11 mouse cellular contexts compared by ENCODE assay signal in genomic region chr5:148690823-148691197, GRCm38 (mm10).
A peak's percentile ranks its signal among the peaks of the same experiment; 100 is the strongest.
DNase-seq lines count a peak whose midpoint lies in the region; ATAC-seq and TF ChIP-seq lines count a peak whose summit lies in the region.
"Had no signal": no experiment of that assay in that cellular context is flagged by ENCODE, and none has a peak within 500 bp of the region (broad histone marks: within the 10 kb centered on the region; RNA-seq: fewer than 3 reads in every experiment).

No protein-coding gene starts in this region.

- DNase-seq in heart, embryonic 10.5 days (ENCODE audit: low spot score): no peak
- no peak for DNase-seq in heart, adult 8-10 months (ENCODE audit: low spot score)
- peak; percentile 25 for DNase-seq in lung, postnatal 10 days
- DNase-seq in lung, postnatal 0 days (ENCODE audit: low spot score): no peak
- peak; percentile 60 for DNase-seq in forebrain, embryonic 14.5 days (ENCODE audit: low spot score)
- peak; percentile 32 for DNase-seq in midbrain, embryonic 14.5 days
- DNase-seq in layer of hippocampus, adult 18-20 months (ENCODE audit: low spot score in 2 of 2): no peak
- no peak for DNase-seq in gastrocnemius, postnatal 10 days
- DNase-seq: gastrocnemius, adult 2 months; heart, postnatal 14 days; thymus, postnatal 4 days had no signal

- peaks cover 31% of the 10 kb centered on the region for H3K4me1 ChIP-seq in heart, embryonic 10.5 days
- H3K4me1 ChIP-seq in lung, postnatal 0 days (ENCODE audit: insufficient read depth, low read depth, low read length): peaks cover 5% of the 10 kb centered on the region; the same call in 1 of the 2 replicates
- peaks cover 19% of the 10 kb centered on the region for H3K4me1 ChIP-seq in forebrain, embryonic 14.5 days (ENCODE audit: control insufficient read depth, insufficient read depth, low read length)
- H3K4me1 ChIP-seq in midbrain, embryonic 14.5 days (ENCODE audit: control insufficient read depth, insufficient read depth, low read length): no peaks in the 10 kb centered on the region

- H3K4me2 ChIP-seq in lung, postnatal 0 days (replicated peaks; ENCODE audit: low read depth, low read length): no peak overlapping the region
- no peak overlapping the region for H3K4me2 ChIP-seq in forebrain, embryonic 14.5 days (ENCODE audit: low read length)
- H3K4me2 ChIP-seq in midbrain, embryonic 14.5 days (ENCODE audit: low read length): no peak overlapping the region

- no peaks in the 10 kb centered on the region for H3K9me3 ChIP-seq in heart, embryonic 10.5 days
- H3K9me3 ChIP-seq in lung, postnatal 0 days (ENCODE audit: low read length): no peaks in the 10 kb centered on the region
- no peaks in the 10 kb centered on the region for H3K9me3 ChIP-seq in forebrain, embryonic 14.5 days (replicated peaks; ENCODE audit: control insufficient read depth, low read length)
- H3K9me3 ChIP-seq in midbrain, embryonic 14.5 days (ENCODE audit: control insufficient read depth, low read length): no peaks in the 10 kb centered on the region

- H3K27me3 ChIP-seq in heart, embryonic 10.5 days (ENCODE audit: insufficient read depth, poor library complexity, severe bottlenecking): peaks cover 4% of the 10 kb centered on the region; the same call in 1 of the 2 replicates
- no peaks in the 10 kb centered on the region for H3K27me3 ChIP-seq in lung, postnatal 0 days (replicated peaks; ENCODE audit: insufficient read depth, low read length)
- H3K27me3 ChIP-seq in forebrain, embryonic 14.5 days (replicated peaks; ENCODE audit: control insufficient read depth, insufficient read depth, low read length): no peaks in the 10 kb centered on the region
- H3K27me3 ChIP-seq in midbrain, embryonic 14.5 days (ENCODE audit: control insufficient read depth, insufficient read depth, low read length): no peaks in the 10 kb centered on the region

- no peak overlapping the region for H3K9ac ChIP-seq in lung, postnatal 0 days (replicated peaks; ENCODE audit: low read depth)
- H3K9ac ChIP-seq in forebrain, embryonic 14.5 days (ENCODE audit: low read length): no peak overlapping the region
- no peak overlapping the region for H3K9ac ChIP-seq in midbrain, embryonic 14.5 days (replicated peaks; ENCODE audit: low read length)

- no peaks in the 10 kb centered on the region for H3K36me3 ChIP-seq in heart, embryonic 10.5 days
- no peaks in the 10 kb centered on the region for H3K36me3 ChIP-seq in lung, postnatal 0 days (ENCODE audit: insufficient read depth, low read length)
- no peaks in the 10 kb centered on the region for H3K36me3 ChIP-seq in forebrain, embryonic 14.5 days (ENCODE audit: control insufficient read depth, insufficient read depth, low read length)
- H3K36me3 ChIP-seq in midbrain, embryonic 14.5 days (ENCODE audit: control insufficient read depth, insufficient read depth, low read length): no peaks in the 10 kb centered on the region

- H3K27ac ChIP-seq in heart, embryonic 10.5 days: peak overlapping the region; percentile 76
- no peak overlapping the region for H3K27ac ChIP-seq in lung, postnatal 0 days (ENCODE audit: low read length)
- H3K27ac ChIP-seq in forebrain, embryonic 14.5 days (ENCODE audit: low read depth, low read length): peak overlapping the region; percentile 16; the same call in 1 of the 2 replicates
- peak overlapping the region; percentile 37; the same call in 1 of the 2 replicates for H3K27ac ChIP-seq in midbrain, embryonic 14.5 days (replicated peaks; ENCODE audit: low read depth, low read length)
- H3K27ac ChIP-seq: gastrocnemius, adult 2 months had no signal

- WGBS in heart, embryonic 10.5 days: 69% methylated on average over 8 of the region's 8 CpGs
- WGBS in lung, postnatal 0 days: 24% methylated on average over 8 of the region's 8 CpGs
- WGBS in forebrain, embryonic 14.5 days: 42% methylated on average over 8 of the region's 8 CpGs
- WGBS in midbrain, embryonic 14.5 days: 72% methylated on average over 8 of the region's 8 CpGs

- no peak overlapping the region for H3K4me3 ChIP-seq in heart, embryonic 10.5 days
- H3K4me3 ChIP-seq in lung, postnatal 0 days (ENCODE audit: low read depth, low read length): no peak overlapping the region
- H3K4me3 ChIP-seq in forebrain, embryonic 14.5 days (ENCODE audit: low read depth, low read length): no peak overlapping the region
- H3K4me3 ChIP-seq in midbrain, embryonic 14.5 days (replicated peaks; ENCODE audit: low read depth, low read length): no peak overlapping the region
- H3K4me3 ChIP-seq: gastrocnemius, adult 2 months had no signal

- ATAC-seq in lung, postnatal 0 days: no peak
- 0 out of 2 replicates have a peak, but pooled peaks have one; percentile 19 for ATAC-seq in forebrain, embryonic 14.5 days
- no peak for ATAC-seq in midbrain, embryonic 14.5 days (ENCODE audit: low FRiP score, low TSS enrichment)

- TF ChIP-seq EP300 in lung, postnatal 0 days (IDR thresholded peaks at IDR 0.05): no peak

- no peak for TF ChIP-seq CTCF in lung, postnatal 0 days (IDR thresholded peaks at IDR 0.05)

Comparison
In these comparisons a context has a peak if more than half of its experiments do, and no peak if none do; other contexts are left out.
1. DNase-seq: peak in lung, postnatal 10 days (single experiment), forebrain, embryonic 14.5 days (single experiment) and midbrain, embryonic 14.5 days (single experiment); none in heart, embryonic 10.5 days (single experiment), heart, adult 8-10 months (single experiment), lung, postnatal 0 days (single experiment), layer of hippocampus, adult 18-20 months (0 of 2) and gastrocnemius, postnatal 10 days (single experiment).